Mouse (Mus musculus) C2C12 (cell line): Measurements from ENCODE around the gene Fbxo48.

ENCODE experiments used
- CTCF ChIP-seq: IDR thresholded peaks from one replicate; pipeline ENCODE4 v1.5.1; 2011; ENCODE audit not compliant: control insufficient read depth, insufficient read depth, insufficient read length
- MAX ChIP-seq: IDR thresholded peaks from one replicate; pipeline ENCODE4 v1.6.1; 2011; ENCODE audit warnings: mild to moderate bottlenecking, control low read depth
- MYOD1 ChIP-seq: IDR thresholded peaks from one replicate; pipeline ENCODE4 v1.6.1; 2011; ENCODE audit warnings: low read depth; ENCODE audit not compliant: control insufficient read depth, insufficient read length
- MYOG ChIP-seq: IDR thresholded peaks from one replicate; pipeline ENCODE4 v1.6.1; 2011; ENCODE audit not compliant: control insufficient read depth, insufficient read length; ENCODE audit errors: extremely low read depth
- USF1 ChIP-seq: IDR thresholded peaks from one replicate; pipeline ENCODE4 v1.6.1; 2011; ENCODE audit warnings: low read depth, mild to moderate bottlenecking, control low read depth, moderate library complexity

DNA sequence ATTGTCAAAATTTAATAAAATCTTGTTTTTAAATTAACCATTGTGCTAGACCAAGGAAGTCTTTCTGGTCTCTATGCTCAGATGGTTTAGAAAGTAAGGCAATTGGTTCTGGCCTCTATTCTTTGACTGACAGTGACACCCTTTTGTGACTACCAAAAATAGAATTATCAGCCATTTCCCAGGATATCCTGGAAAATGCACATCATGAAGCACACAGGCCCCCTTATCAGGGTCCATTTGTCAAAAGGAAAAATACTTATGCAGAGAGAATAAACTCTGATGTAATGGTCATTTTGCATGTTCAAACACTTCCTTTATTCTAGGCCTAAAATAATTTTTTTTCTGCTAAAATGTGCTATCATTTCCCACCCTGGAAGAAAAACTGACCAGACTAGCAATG is 46.3 kb downstream of the Fbxo48 start:
- TF ChIP-seq CTCF (no peak), MYOG (no peak), MYOD1 (no peak), USF1 (no peak), MAX (no peak)
